In genomic region chr6:29211146-29211545, GRCm38 (mm10) we compare ENCODE assay signal across 8 mouse cellular contexts. TPM values are rescaled to one million over a fixed set of nuclear protein-coding genes. Genes with fewer than 3 reads are reported as not detected.
DNase-seq lines count a peak whose midpoint lies in the region; ATAC-seq and TF ChIP-seq lines count a peak whose summit lies in the region.

No protein-coding gene starts in this region.

- H3K79me2 ChIP-seq in C2C12 (ENCODE audit: control insufficient read depth, insufficient read depth), result peaks cover 40% of the 10 kb centered on the region

- no peaks in the 10 kb centered on the region for H3K27me3 ChIP-seq in C2C12 (ENCODE audit: control insufficient read depth, insufficient read depth, insufficient read length)
- peaks cover 18% of the 10 kb centered on the region for H3K27me3 ChIP-seq in embryonic facial prominence, embryonic 11.5 days (ENCODE audit: control insufficient read depth, insufficient read depth, low read length)
- H3K27me3 ChIP-seq in limb, embryonic 11.5 days (ENCODE audit: control insufficient read depth, insufficient read depth, low read length), result peaks cover 21% of the 10 kb centered on the region
- H3K27me3 ChIP-seq in stomach, embryonic 16.5 days (ENCODE audit: control insufficient read depth, insufficient read depth, low read length), result peaks cover 17% of the 10 kb centered on the region

- no peak for DNase-seq in gastrocnemius, adult 2 months
- no peak for DNase-seq in gastrocnemius, postnatal 4 days (ENCODE audit: low spot score in 2 of 2)
- no peak for DNase-seq in embryonic facial prominence, embryonic 11.5 days (ENCODE audit: low spot score)
- no peak for DNase-seq in limb, embryonic 11.5 days (ENCODE audit: low spot score)

- intact Hi-C loops in gastrocnemius, adult 2 months (cut with DNase I), result no loop called here

- no peak for ATAC-seq in embryonic facial prominence, embryonic 11.5 days (replicated peaks; ENCODE audit: insufficient number of reproducible peaks, low FRiP score, low TSS enrichment, low read depth)
- ATAC-seq in limb, embryonic 11.5 days (ENCODE audit: insufficient number of reproducible peaks, low FRiP score, low TSS enrichment, low read depth), result no peak
- ATAC-seq in stomach, embryonic 16.5 days (ENCODE audit: insufficient read depth, low FRiP score), result no peak
- no peak for ATAC-seq in erythroid progenitor cell, adult 5-6 weeks (replicated peaks; ENCODE audit: low FRiP score, poor library complexity, severe bottlenecking)
- no peak for ATAC-seq in frontal cortex, adult (ENCODE audit: low TSS enrichment)

- peak overlapping the region; percentile 95 for H3K4me3 ChIP-seq in gastrocnemius, adult 2 months
- H3K4me3 ChIP-seq in C2C12 (ENCODE audit: insufficient read depth, poor library complexity, severe bottlenecking), result peak overlapping the region; percentile 51
- peak overlapping the region; percentile 66 for H3K4me3 ChIP-seq in embryonic facial prominence, embryonic 11.5 days (ENCODE audit: low read depth, low read length)
- H3K4me3 ChIP-seq in limb, embryonic 11.5 days (ENCODE audit: low read depth, low read length), result peak overlapping the region; percentile 59
- peak overlapping the region; percentile 81 for H3K4me3 ChIP-seq in stomach, embryonic 16.5 days (replicated peaks; ENCODE audit: low read length)

- 41% methylated on average over 7 of the region's 7 CpGs for whole genome bisulfite sequencing in embryonic facial prominence, embryonic 11.5 days
- WGBS in limb, embryonic 11.5 days, result 18% methylated on average over 7 of the region's 7 CpGs
- 23% methylated on average over 7 of the region's 7 CpGs for WGBS in stomach, embryonic 16.5 days

- H3ac ChIP-seq in C2C12 (ENCODE audit: control insufficient read depth, insufficient read length, low read depth), result peak overlapping the region; percentile 90

- H3K36me3 ChIP-seq in C2C12 (ENCODE audit: control insufficient read depth, insufficient read depth), result peaks cover 33% of the 10 kb centered on the region
- H3K36me3 ChIP-seq in embryonic facial prominence, embryonic 11.5 days (replicated peaks; ENCODE audit: control insufficient read depth, insufficient read depth, low read depth, low read length), result no peaks in the 10 kb centered on the region
- H3K36me3 ChIP-seq in limb, embryonic 11.5 days (ENCODE audit: control insufficient read depth, insufficient read depth, low read length), result no peaks in the 10 kb centered on the region
- H3K36me3 ChIP-seq in stomach, embryonic 16.5 days (ENCODE audit: control insufficient read depth, insufficient read depth, low read length), result 0 out of 2 replicates have a peak, but pooled peaks cover 1% of the 10 kb centered on the region

- peaks cover 3% of the 10 kb centered on the region; the same call in 1 of the 2 replicates for H3K4me1 ChIP-seq in embryonic facial prominence, embryonic 11.5 days (ENCODE audit: control insufficient read depth, insufficient read depth, low read length)
- peaks cover 10% of the 10 kb centered on the region for H3K4me1 ChIP-seq in limb, embryonic 11.5 days (ENCODE audit: control insufficient read depth, insufficient read depth, low read length)
- peaks cover 33% of the 10 kb centered on the region for H3K4me1 ChIP-seq in stomach, embryonic 16.5 days (ENCODE audit: control insufficient read depth, insufficient read depth, low read length)

- peaks cover 11% of the 10 kb centered on the region for H3K79me3 ChIP-seq in C2C12 (ENCODE audit: low read depth)

- peak overlapping the region; percentile 76 for H3K4me2 ChIP-seq in embryonic facial prominence, embryonic 11.5 days (ENCODE audit: low read depth, low read length)
- peak overlapping the region; percentile 87 for H3K4me2 ChIP-seq in limb, embryonic 11.5 days (ENCODE audit: low read depth, severe bottlenecking)
- H3K4me2 ChIP-seq in stomach, embryonic 16.5 days (ENCODE audit: low read depth, low read length), result peak overlapping the region; percentile 97

- H3K9ac ChIP-seq in embryonic facial prominence, embryonic 11.5 days (replicated peaks; ENCODE audit: low read length), result peak overlapping the region; percentile 68
- H3K9ac ChIP-seq in limb, embryonic 11.5 days (ENCODE audit: low read length), result peak overlapping the region; percentile 76
- H3K9ac ChIP-seq in stomach, embryonic 16.5 days (ENCODE audit: low read length), result peak overlapping the region; percentile 82

- peak overlapping the region; percentile 90 for H3K27ac ChIP-seq in gastrocnemius, adult 2 months
- H3K27ac ChIP-seq in embryonic facial prominence, embryonic 11.5 days (replicated peaks; ENCODE audit: low read depth, low read length), result no peak overlapping the region
- no peak overlapping the region for H3K27ac ChIP-seq in limb, embryonic 11.5 days (replicated peaks; ENCODE audit: low read depth, low read length)
- no peak overlapping the region for H3K27ac ChIP-seq in stomach, embryonic 16.5 days (ENCODE audit: low read length)

- no peaks in the 10 kb centered on the region for H3K9me3 ChIP-seq in embryonic facial prominence, embryonic 11.5 days (replicated peaks; ENCODE audit: control insufficient read depth, low read length)
- H3K9me3 ChIP-seq in limb, embryonic 11.5 days (ENCODE audit: control insufficient read depth, low read length), result no peaks in the 10 kb centered on the region
- no peaks in the 10 kb centered on the region for H3K9me3 ChIP-seq in stomach, embryonic 16.5 days (replicated peaks; ENCODE audit: control insufficient read depth, low read length)

- TF ChIP-seq CTCF in gastrocnemius, adult 2 months (IDR thresholded peaks at IDR 0.05), result no peak
- no peak for TF ChIP-seq CTCF in C2C12 (IDR thresholded peaks at IDR 0.05; ENCODE audit: control insufficient read depth, insufficient read depth, insufficient read length)

TF ChIP-seq in C2C12, 6 proteins besides CTCF, POLR2A, EP300 and RAD21:
- TF ChIP-seq FOSL1 (IDR thresholded peaks at IDR 0.05; ENCODE audit: insufficient read depth, low read length, poor library complexity, severe bottlenecking), result no peak
- no peak for TF ChIP-seq USF1 (IDR thresholded peaks at IDR 0.05; ENCODE audit: low read depth)
- TF ChIP-seq CEBPB (IDR thresholded peaks at IDR 0.05; ENCODE audit: low read depth), result no peak
- TF ChIP-seq MYOG (IDR thresholded peaks at IDR 0.05; ENCODE audit: control insufficient read depth, extremely low read depth, insufficient read length), result no peak
- peak; percentile 22 for TF ChIP-seq MYOD1 (IDR thresholded peaks at IDR 0.05; ENCODE audit: control insufficient read depth, insufficient read length, low read depth)
- TF ChIP-seq MAX (IDR thresholded peaks at IDR 0.05), result no peak
TF ChIP-seq in C2C12: peak in this region for 1.

RNA-seq across cellular contexts. Expression of gene Impdh1, which starts 5.0 kb away (rescaled TPM):
- 10 to 100 TPM in 1 of 2 experiments, 1 to 10 TPM in 1; 9.9 to 10.3 TPM for total RNA-seq in gastrocnemius, adult 2 months (2021)
- 10 to 100 TPM; 25.3 to 29.8 TPM for total RNA-seq in gastrocnemius, postnatal 4 days (2021)
- 65.9 TPM for polyA plus RNA-seq in C2C12 (2012; fragmentation: generic; extraction: Trizol)
- polyA plus RNA-seq in embryonic facial prominence, embryonic 11.5 days (2014; fragmentation: Nextera tagmentation; extraction: Ambion mirVana), result 28.1 and 31.7 TPM in 2 replicates
- polyA plus RNA-seq in limb, embryonic 11.5 days (2014; fragmentation: Nextera tagmentation; extraction: Ambion mirVana), result 40.8 and 50.1 TPM in 2 replicates
- polyA plus RNA-seq in stomach, embryonic 16.5 days (2015; fragmentation: Nextera tagmentation; extraction: Ambion mirVana), result 43.4 and 43.7 TPM in 2 replicates
- total RNA-seq in erythroid progenitor cell, adult 5-6 weeks (2015; ENCODE audit: low replicate concordance), result 4.2 and 20.9 TPM in 2 replicates
- 2.9 and 11.0 TPM in 2 replicates for total RNA-seq in erythroid progenitor cell, adult 5-6 weeks (2017; ENCODE audit: low replicate concordance)

RNA-seq across cellular contexts. Expression of gene Prrt4, which starts 31.8 kb away (rescaled TPM):
- total RNA-seq in gastrocnemius, adult 2 months (2021), result under 1 TPM; 0.36 to 0.73 TPM
- total RNA-seq in gastrocnemius, postnatal 4 days (2021), result 1 to 10 TPM; 1.0 to 1.4 TPM
- 0.09 TPM for polyA plus RNA-seq in C2C12 (2012; fragmentation: generic; extraction: Trizol)
- 1.3 and 1.5 TPM in 2 replicates for polyA plus RNA-seq in embryonic facial prominence, embryonic 11.5 days (2014; fragmentation: Nextera tagmentation; extraction: Ambion mirVana)
- polyA plus RNA-seq in limb, embryonic 11.5 days (2014; fragmentation: Nextera tagmentation; extraction: Ambion mirVana), result 1.2 TPM in 2 replicates
- polyA plus RNA-seq in stomach, embryonic 16.5 days (2015; fragmentation: Nextera tagmentation; extraction: Ambion mirVana), result 0.30 and 0.31 TPM in 2 replicates
- not detected in 2 replicates for total RNA-seq in erythroid progenitor cell, adult 5-6 weeks (2015; ENCODE audit: low replicate concordance)
- not detected in 2 replicates for total RNA-seq in erythroid progenitor cell, adult 5-6 weeks (2017; ENCODE audit: low replicate concordance)

RNA-seq across cellular contexts. Expression of gene Rbm28, which starts 46.3 kb away (rescaled TPM):
- total RNA-seq in gastrocnemius, adult 2 months (2021), result 10 to 100 TPM; 16.3 to 18.4 TPM
- 10 to 100 TPM; 20.6 to 21.7 TPM for total RNA-seq in gastrocnemius, postnatal 4 days (2021)
- 18.2 TPM for polyA plus RNA-seq in C2C12 (2012; fragmentation: generic; extraction: Trizol)
- 60.7 and 64.8 TPM in 2 replicates for polyA plus RNA-seq in embryonic facial prominence, embryonic 11.5 days (2014; fragmentation: Nextera tagmentation; extraction: Ambion mirVana)
- 70.3 and 74.9 TPM in 2 replicates for polyA plus RNA-seq in limb, embryonic 11.5 days (2014; fragmentation: Nextera tagmentation; extraction: Ambion mirVana)
- 28.3 and 29.4 TPM in 2 replicates for polyA plus RNA-seq in stomach, embryonic 16.5 days (2015; fragmentation: Nextera tagmentation; extraction: Ambion mirVana)
- 16.9 and 17.6 TPM in 2 replicates for total RNA-seq in erythroid progenitor cell, adult 5-6 weeks (2015; ENCODE audit: low replicate concordance)
- 12.3 and 12.9 TPM in 2 replicates for total RNA-seq in erythroid progenitor cell, adult 5-6 weeks (2017; ENCODE audit: low replicate concordance)
